Mouse (Mus musculus): Measurements from ENCODE around the gene Tcp11x2.

The Tcp11x2 gene

DNA sequence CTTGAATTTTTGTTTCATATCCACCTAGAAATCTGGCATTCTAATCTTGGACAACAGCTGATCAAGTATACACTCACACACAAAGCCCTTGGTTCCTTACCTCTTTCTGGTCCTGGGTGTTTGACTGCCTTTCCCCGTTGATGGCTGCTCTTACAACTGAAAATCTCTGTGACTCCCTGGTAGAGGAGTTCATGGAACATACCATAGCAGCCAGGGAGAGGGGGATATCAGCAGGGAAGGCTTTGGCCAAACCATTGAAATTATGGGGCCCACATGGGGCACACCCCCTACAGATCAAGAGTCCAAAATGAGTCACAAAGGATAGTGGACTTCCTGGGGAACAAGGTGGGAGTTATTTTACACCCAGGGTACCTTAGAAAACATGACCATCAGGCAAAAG is at the start of gene Tcp11x2:
Gene Tcp11x2, minus strand, starts transcription at position 158 of the 400 bp plus-strand sequence.
- no peak for DNase-seq (ENCODE audit: extremely low spot score, low spot score)

DNA sequence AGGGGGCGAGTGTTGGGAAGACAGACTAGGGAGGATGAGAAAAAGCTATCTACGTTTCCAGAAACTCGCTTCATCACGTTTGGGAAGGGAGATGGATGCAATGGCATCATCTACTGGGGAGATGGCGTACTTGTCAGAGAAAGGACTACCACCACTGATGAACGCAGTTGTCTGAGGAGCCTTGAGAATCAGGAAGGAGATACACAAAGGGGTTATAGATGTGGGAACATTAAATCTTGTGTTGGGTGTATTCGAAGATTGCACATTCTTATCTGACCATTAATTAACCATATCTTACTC is 49.4 kb upstream of the Tcp11x2 start:
- DNase-seq (ENCODE audit: extremely low spot score, low spot score), result no peak

DNA sequence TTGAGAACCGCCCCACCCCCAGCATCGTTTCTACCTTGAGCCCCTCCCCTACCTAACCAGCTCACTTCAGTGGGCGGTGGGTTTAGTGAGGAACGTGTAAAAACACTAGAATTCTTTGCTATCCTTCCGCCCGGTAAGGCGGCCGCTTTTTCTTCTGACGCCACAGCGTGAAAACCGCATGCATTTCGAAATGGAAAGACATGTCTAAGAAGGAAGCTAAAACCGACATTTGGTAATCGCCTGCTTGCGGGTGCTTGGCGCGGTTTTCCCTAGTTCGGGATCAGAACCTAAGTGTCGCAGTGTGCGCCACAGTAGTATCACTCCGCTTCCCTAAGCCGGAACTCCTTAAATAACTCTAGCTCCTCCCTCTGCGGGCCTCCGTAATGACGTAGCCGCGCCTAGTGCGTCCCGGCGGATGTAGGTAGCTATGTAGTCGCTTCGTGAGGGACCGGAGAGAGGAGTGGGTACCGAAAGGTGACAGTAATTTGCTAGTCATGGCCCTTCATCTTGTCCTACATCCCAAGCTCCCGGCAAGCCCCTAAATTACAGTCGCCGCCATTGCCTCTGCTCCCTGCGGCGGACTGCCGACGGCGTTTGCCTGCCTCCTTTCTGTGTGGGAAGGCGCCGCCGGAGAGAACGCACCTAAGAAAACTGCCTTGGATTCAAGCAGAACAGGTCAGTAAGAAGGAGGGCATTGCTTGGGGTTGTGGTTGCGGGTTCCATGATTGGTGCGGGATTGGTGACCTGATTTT is 48.9 kb upstream of the Tcp11x2 start, which contains the start of the genes Armcx5 and Gprasp1:
Gene Armcx5, plus strand, starts transcription at position 430 of the 752 bp plus-strand sequence.
Gene Gprasp1, plus strand, starts transcription at position 430 of the 752 bp plus-strand sequence.
- DNase-seq (ENCODE audit: extremely low spot score, low spot score), result peak; percentile 75

DNA sequence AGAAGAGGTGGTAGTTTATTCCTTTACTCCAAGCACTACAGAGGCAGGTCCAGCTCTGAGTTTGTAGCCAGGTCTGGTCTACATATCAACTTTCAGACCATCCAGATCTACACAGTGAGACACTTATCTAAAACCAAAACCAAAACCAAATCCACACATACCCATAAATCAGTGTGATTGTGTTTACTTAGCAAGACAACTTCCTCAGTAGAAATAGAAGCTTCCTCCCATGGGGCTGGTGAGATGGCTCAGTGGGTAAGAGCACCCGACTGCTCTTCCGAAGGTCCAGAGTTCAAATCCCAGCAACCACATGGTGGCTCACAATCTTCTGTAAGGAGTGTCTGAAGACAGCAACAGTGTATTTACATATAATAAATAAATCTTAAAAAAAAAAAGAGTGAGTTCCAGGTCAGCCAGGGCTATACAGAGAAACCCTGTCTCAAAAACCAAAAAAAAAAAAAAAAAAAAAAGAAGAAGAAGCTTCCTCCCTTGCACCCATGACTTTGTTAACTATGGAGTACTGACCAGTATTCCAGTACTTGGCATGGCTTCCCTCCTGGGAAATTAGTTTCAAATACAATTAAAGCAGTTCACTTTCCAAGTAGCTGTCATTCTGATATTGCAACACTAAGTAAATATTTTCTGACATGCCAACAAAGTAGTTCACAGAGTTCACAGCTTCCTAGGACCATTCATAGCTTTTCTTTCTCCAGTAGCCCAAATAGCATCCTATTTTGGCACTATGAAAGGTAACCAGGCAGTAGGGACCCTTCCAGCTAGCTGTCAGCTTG is 45.3 kb upstream of the Tcp11x2 start:
- DNase-seq (ENCODE audit: extremely low spot score, low spot score), result no peak

DNA sequence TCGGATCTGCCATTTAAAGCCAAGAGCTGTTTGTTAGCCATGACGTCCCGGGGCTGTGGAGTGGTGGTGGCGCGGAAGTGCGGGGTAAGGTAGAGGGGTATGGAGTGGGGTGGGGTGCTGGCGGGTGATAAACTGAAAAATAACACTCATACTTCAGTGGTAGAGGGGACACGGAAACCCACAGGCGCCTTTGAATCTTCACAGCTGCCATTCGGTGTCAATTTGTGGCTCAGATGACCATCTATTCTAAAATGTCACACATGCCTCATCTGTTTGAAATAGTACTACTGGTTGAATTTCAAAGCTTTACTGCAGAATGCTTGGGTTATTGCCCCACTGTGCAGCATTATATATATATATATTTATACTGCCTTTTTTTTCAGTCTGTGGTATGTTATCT is 31.6 kb upstream of the Tcp11x2 start, which contains the start of gene Tmsb15a:
Gene Tmsb15a, minus strand, starts transcription at position 101 of the 400 bp plus-strand sequence.
- DNase-seq (ENCODE audit: extremely low spot score, low spot score), result no peak

DNA sequence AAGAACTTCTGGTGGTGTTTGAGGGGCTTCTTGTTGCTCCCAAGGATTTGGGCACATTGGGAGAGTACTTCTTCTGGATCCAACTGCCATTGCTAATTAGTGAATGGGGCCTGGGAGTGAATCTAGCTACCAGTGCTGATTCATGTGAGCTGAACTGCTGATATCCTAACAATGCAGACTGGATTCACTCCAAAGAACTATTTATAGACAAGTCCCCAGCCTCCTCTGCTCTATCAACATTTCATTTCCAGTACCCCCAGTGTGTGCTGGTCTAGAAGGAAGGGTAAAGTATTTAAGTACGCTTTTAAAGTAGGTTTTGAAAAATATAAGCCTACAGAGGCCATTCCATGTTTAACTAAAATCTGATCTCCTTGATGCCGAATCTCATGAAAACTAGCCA is 19.3 kb upstream of the Tcp11x2 start:
- DNase-seq (ENCODE audit: extremely low spot score, low spot score), result no peak

DNA sequence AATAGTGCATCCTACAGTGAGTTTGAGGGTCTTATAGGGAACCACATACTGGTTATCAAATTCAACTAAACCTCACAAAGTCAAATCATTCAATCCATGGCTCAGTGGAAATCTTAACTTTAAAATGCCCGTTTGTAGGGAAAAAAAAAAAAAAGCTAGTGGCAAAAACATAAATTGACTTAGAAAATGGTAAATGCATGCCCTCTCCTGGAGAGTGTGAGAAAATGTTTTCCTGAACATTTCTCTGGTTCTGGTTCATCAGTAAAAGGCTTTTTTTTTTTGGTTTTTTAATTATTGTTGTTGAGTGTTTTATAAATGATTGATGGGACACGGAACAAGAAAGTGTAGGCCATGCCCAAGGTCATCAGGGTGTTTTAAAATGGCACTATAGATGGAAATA is 10.8 kb upstream of the Tcp11x2 start:
- DNase-seq (ENCODE audit: extremely low spot score, low spot score), result no peak

DNA sequence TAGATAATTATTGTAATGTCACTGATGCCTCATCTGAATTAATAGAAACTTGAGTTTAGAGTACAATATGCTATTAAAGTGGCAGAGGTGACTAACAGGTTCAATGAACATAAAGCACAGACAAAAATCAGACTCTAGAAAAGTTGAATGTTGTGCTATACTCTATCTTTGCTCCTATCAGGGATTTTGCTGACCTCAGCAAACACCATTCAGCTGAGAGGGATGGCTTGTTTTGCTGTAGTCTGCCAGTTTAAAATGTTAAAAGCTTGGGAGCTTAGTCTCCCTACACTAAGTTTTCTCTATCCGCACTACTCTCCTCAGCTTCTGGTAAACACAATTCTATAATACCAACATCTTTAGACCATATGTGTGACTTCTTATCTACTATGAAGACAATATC is 9.5 kb upstream of the Tcp11x2 start:
- DNase-seq (ENCODE audit: extremely low spot score, low spot score), result no peak

DNA sequence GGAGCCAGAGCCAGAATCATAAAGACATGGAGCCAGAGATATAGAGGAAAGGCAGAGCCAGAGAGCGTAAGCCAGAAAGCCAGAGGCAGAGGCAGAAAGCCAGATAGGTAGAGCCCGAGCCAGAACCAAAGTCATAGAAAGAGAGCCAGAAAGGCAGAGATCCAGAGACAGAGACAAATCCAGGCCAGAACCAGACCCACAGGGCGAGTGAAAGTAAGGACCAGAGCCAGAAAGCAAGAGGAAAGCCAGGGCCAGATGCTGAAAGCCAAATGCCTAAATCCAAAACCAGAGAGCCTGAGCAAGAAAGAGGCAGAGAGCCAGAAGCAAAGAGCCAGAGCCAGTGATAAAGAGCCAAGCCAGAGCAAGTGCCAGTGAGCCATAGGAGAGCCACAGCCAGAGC is 5.8 kb downstream of the Tcp11x2 start:
- DNase-seq (ENCODE audit: extremely low spot score, low spot score), result no peak

DNA sequence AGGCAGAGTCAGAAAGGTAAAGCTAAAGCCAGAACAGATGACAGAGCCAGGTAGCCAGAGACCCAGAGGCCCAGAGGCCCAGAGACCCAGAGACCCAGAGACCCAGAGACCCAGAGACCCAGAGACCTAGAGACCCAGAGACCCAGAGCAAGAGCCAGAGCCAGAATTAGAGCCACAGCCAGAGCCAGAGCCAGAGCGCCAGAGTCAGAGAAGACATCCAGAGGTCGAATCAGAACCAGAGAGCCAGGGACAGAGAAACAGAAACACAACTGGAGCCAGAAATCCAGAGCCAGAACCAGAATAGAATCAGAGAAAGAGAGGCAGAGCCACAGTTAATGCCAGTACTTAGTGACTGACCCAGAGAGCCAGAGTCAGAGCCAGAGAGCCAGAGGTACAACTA is 11.7 kb downstream of the Tcp11x2 start:
- DNase-seq (ENCODE audit: extremely low spot score, low spot score), result no peak

DNA sequence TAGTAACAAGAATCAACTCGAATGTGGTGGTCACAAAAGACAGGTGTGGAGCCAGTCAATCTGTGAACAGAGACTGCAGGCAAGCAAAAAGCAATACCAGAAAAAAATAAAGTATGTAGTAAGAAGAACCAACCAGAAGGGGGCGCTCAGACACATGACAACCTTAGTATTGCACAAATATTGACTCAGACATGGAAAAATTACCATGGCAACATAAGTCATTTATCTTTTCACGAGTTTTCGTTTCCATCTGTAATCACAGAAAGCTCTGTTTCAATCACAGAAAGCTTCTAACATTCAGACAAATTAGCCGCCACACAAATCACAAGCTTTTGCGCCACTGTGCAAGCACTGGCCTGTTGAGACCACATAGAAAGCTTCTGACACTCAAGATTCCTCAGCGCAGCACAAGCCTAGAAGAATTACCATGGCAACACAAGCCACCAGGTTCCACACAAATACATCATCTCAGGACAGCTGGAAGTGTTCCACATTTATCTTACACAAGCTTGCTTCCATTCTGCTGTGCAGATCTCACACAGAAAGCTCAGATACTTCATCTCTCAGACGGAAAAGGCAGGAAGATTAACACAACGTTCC is 41.3 kb downstream of the Tcp11x2 start:
- DNase-seq (ENCODE audit: extremely low spot score, low spot score), result peak; percentile 11

DNA sequence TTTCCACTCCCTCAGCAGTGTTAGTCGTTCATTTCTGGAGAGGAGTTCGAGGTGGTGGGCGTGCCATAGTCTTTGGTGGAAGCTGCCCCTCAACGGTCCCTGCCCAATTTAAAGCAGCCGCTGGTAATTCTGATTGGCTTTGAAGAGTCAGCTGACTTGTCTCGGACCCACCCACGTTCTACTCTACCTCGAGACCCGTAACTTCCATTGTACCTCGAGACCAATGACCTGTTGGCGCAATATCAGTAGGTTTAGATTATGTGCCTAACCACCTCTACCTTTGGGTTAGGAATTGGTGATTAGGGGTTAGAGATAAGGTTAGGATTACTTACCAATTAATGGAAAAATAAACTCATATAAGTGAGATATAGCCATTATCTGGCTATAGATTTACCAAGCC is 66.0 kb downstream of the Tcp11x2 start, which contains the start of gene Prame:
Gene Prame, minus strand, starts transcription at position 101 of the 400 bp plus-strand sequence.
- no peak for DNase-seq (ENCODE audit: extremely low spot score, low spot score)

All from neural tube, embryonic 10.5 days (tissue).